Mouse (Mus musculus) leukemia stem cell, adult 10-12 weeks (primary cell): ENCODE measurements around the gene Ranbp9. TPM values are rescaled to one million over a fixed set of nuclear protein-coding genes. Genes with fewer than 3 reads are reported as not detected.

Experiments used
- polyA plus RNA-seq: library from polyadenylated mRNA; stranded (reverse); fragments of >175 nt; gene quantifications from 2 replicates; pipeline ENCODE4 v1.2.3, GENCODE M21; 2012; ENCODE audit warnings: low replicate concordance

The Ranbp9 gene
- 34.0 and 70.0 TPM in 2 replicates for polyA plus RNA-seq

DNA sequence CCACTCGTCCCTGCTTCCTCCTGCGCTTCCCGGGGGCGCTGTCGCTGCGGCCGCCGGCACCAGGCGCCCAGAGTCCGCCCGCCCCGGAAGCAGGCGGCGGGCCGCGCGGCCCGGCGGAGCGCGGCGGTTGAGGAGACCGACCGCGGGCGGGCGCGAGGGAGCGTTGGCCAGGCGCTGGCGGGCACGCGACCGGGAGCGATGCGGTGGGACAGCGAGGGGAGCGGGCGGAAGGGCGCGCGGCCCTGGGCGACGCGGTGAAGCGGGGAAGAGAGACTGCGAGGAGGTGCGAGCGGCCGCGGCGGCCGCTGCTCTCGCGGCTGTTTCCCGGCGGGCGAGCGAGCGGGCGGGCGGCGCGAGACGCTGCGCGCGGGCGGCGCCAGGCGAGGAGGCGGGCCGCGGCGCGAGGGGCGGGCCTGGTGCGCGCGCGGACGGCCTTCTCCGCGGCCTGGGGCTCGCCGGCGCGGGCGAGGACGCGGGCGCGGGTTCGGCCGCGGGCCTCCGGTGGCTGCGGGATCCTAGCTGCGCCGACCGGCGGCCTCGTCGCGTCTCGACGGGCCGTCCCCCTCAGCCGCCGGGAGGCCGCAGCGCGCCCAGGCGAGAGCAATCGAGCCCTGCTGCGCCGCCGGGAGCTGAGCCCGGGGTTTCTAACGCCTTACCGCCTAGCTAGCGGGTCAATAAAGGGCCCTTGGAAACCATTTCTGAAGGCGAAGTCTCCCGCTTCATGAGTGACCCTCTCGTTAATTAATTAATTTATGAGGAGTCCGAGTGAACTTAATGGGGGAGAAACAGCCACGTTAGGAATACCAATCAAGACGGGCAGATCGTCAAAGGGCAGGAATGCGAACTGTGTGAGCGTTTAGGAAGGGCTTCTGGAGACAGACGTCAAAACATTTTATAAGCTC lies at the start of gene Ranbp9:
Gene Ranbp9 (minus strand): TSS at position 326 of the 902 bp plus-strand sequence.

DNA sequence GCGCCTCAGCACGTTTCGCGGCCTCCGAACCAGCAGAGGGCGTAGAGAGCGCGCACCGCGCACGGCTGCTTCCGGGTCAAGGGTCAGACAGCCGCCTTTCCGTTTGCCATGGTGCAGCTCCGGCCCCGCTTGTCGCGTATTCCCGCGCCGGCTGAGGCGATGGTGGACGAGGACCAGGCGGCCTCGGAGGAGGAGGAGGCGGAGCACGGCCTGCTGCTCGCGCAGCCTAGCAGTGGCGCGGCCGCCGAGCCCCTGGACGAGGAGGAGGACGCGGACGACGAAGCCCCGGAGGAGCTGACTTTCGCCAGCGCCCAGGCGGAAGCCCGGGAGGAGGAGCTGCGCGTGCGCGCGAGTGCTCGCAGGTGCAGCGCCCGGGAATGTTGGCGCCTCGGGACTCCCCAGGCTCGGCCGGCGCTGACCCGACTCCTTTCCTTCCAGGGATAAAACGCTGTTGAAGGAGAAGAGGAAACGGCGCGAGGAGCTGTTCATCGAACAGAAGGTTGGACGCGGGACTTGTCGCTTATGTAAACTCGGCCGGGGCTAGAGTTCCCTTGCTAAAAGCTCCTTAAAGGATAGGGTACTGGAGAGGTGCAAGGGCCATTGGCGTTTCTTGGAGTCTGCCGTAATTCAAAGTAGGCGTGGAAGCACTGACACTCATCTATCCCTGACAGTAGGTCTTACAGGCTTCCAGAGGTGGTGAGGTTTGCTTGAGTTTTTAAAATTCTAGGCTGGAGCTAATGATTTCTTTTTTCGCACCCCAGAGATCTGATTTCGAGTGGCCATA lies 82.6 kb downstream of the Ranbp9 start, which contains the start of gene Nol7:
Gene Nol7 (plus strand): TSS at position 94 of the 784 bp plus-strand sequence.

DNA sequence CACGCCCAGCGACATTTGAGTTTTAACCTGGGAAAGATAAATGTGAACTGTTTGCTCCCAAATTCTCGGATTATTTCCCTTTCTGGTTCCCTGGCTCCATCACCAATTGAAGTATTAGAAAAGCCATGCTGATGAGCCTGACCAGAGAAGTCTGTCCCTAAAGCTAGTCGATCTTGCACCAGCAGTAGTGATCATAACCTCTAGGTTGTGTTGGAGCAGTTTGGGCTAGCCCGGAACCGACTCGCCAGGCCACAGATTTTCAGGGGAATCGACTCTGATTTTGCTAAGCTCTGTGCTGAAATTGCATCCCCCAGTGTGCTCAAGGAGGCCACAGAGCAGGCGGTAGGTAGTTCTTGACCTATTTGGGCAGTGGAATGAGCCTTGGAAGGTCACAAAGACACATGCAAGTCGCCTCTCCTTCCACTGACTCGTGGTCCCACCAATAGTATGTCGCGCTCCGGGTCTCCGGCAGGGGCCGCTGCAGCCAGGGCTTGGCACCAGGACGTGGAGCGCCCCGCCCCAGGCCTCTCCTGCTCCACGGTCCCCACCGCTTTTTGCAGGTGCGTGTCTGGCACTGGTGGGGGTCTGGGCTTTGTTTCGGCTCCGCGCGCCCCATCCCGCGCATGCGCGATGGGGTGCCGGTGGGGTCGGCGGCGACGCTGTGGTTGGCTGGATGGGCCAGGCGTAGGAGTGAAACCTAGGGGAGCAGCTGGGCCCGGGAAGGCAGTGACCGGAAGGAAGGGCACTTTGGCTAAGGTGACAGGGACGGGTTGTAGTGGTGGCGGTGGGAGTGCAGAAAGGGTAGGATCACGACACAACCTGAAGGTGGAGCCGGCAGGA lies 115.9 kb downstream of the Ranbp9 start, which contains the start of gene Sirt5:
Gene Sirt5 (plus strand): TSS at position 512 of the 840 bp plus-strand sequence.

Other genes starting within 250 kb of the Ranbp9 start
- 0.32 and 1.1 TPM in 2 replicates for gene Gfod1, start 177.1 kb downstream of the Ranbp9 start, polyA plus RNA-seq
- 1.8 and 3.2 TPM in 2 replicates for gene Sirt5, start 115.8 kb downstream of the Ranbp9 start, polyA plus RNA-seq
- gene Nol7, start 82.9 kb downstream of the Ranbp9 start, polyA plus RNA-seq = 176 and 231 TPM in 2 replicates
- 11.1 and 11.7 TPM in 2 replicates for gene Mcur1, start 78.9 kb upstream of the Ranbp9 start, polyA plus RNA-seq
- 0.05 TPM in 1 of 2 replicates, not detected in the other for gene Rnf182, start 134.4 kb upstream of the Ranbp9 start, polyA plus RNA-seq